Mouse (Mus musculus): Measurements from ENCODE around the gene Dyrk2. TPM values are rescaled to one million over a fixed set of nuclear protein-coding genes. Genes with fewer than 3 reads are reported as not detected.

Gene Dyrk2
- 132 TPM for total RNA-seq (2023)

GRCm38 (mm10) chr10:118870201-118870980 lies at the start of gene Dyrk2:
Dyrk2 (minus strand) TSS chr10:118870209.

